Mouse (Mus musculus): Measurements from ENCODE around the gene Hist3h2a. TPM values are rescaled to one million over a fixed set of nuclear protein-coding genes. Genes with fewer than 3 reads are reported as not detected.

Gene Hist3h2a
- polyA plus RNA-seq, 1 experiment, result not detected

GRCm38 (mm10) chr11:58970831-58971530 is 16.5 kb downstream of the Hist3h2a start:
- H3K4me3 ChIP-seq (ENCODE audit: insufficient read depth, low read depth, low read length), result no peak overlapping the region
- H3K4me1 ChIP-seq (ENCODE audit: control insufficient read depth, insufficient read depth, low read length), result 0 out of 2 replicates have a peak, but pooled peaks cover 4% of the 10 kb centered on the region
- H3K27ac ChIP-seq (ENCODE audit: insufficient read depth, low read depth, low read length), result no peak overlapping the region
- WGBS, result 89% methylated on average over 21 of the region's 21 CpGs
- TF ChIP-seq POLR2A (IDR thresholded peaks at IDR 0.05; ENCODE audit: insufficient read depth, low read depth, low read length) (no peak), CTCF (IDR thresholded peaks at IDR 0.05; ENCODE audit: insufficient read depth, low read depth, low read length) (no peak)

- H3K4me1 ChIP-seq (ENCODE audit: control insufficient read depth, insufficient read depth, low read length), result 0 out of 2 replicates have a peak, but pooled peaks cover 4% of the 10 kb centered on the region
- H3K27ac ChIP-seq (ENCODE audit: insufficient read depth, low read depth, low read length), result no peak overlapping the region
- WGBS, result 96% methylated on average over 3 of the region's 3 CpGs
- H3K4me3 ChIP-seq (ENCODE audit: insufficient read depth, low read depth, low read length), result no peak overlapping the region
- TF ChIP-seq CTCF (IDR thresholded peaks at IDR 0.05; ENCODE audit: insufficient read depth, low read depth, low read length) (no peak), POLR2A (IDR thresholded peaks at IDR 0.05; ENCODE audit: insufficient read depth, low read depth, low read length) (no peak)
Observed at GRCm38 (mm10) chr11:58971796-58972195, 17.3 kb downstream of the Hist3h2a start.

DNA sequence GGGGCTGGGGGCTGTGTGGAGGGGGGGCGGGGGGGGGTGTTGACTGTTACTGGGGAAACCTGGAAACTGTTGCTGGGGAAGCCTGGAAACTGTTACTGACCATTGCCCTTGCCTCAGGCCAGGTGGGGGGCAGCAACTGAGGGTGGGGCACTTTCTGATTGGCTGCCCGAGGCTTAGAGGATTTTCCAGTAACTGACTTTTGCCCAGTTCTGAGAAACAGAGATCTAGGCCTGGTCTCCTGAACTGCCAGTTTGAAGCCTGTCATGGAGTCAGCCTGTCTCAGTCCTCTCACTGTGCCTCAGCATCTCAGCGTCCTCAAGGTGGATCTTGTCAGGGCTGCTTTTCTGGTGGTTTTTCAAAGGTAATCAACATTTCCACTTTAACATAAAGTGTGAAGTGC is 19.9 kb downstream of the Hist3h2a start:
- TF ChIP-seq POLR2A (IDR thresholded peaks at IDR 0.05; ENCODE audit: insufficient read depth, low read depth, low read length), result no peak
- TF ChIP-seq CTCF (IDR thresholded peaks at IDR 0.05; ENCODE audit: insufficient read depth, low read depth, low read length), result no peak
- H3K4me3 ChIP-seq (ENCODE audit: insufficient read depth, low read depth, low read length), result no peak overlapping the region
- H3K4me1 ChIP-seq (ENCODE audit: control insufficient read depth, insufficient read depth, low read length), result peaks cover 12% of the 10 kb centered on the region
- 88% methylated on average over 3 of the region's 3 CpGs for WGBS
- H3K27ac ChIP-seq (ENCODE audit: insufficient read depth, low read depth, low read length), result no peak overlapping the region

DNA sequence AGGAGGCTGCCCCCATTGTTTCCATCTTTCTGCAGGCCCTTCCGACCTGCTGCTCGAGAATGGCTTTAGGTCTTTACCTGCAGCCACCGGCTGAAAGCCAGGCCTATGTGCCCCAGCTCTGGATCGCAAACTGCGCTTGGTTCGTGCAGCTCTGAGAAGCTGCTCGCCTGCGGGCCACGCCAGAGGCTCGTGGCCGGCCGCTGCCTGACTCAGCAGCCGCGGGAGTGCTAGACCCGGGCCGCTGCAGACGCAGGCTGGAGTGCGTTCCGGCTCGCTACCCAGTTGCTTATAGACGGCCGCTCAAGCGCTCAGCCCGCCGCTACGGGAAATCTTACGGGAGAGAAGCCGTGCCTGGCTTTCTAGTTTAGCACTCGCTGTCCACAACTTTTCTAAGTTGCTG is 22.7 kb downstream of the Hist3h2a start:
- Histone ChIP-seq H3K4me3 (ENCODE audit: insufficient read depth, low read depth, low read length) (peak overlapping the region; percentile 68), H3K4me1 (ENCODE audit: control insufficient read depth, insufficient read depth, low read length) (peaks cover 32% of the 10 kb centered on the region), H3K27ac (ENCODE audit: insufficient read depth, low read depth, low read length) (no peak overlapping the region)
- WGBS, result under 1% methylated on average over 29 of the region's 29 CpGs
- TF ChIP-seq POLR2A (IDR thresholded peaks at IDR 0.05; ENCODE audit: insufficient read depth, low read depth, low read length) (no peak), CTCF (IDR thresholded peaks at IDR 0.05; ENCODE audit: insufficient read depth, low read depth, low read length) (no peak)

GRCm38 (mm10) chr11:58977607-58978026 is 23.1 kb downstream of the Hist3h2a start:
- no peak for TF ChIP-seq CTCF (IDR thresholded peaks at IDR 0.05; ENCODE audit: insufficient read depth, low read depth, low read length)
- WGBS, result under 1% methylated on average over 21 of the region's 21 CpGs
- H3K4me3 ChIP-seq (ENCODE audit: insufficient read depth, low read depth, low read length), result peak overlapping the region; percentile 68
- no peak overlapping the region for H3K27ac ChIP-seq (ENCODE audit: insufficient read depth, low read depth, low read length)
- peaks cover 37% of the 10 kb centered on the region for H3K4me1 ChIP-seq (ENCODE audit: control insufficient read depth, insufficient read depth, low read length)

- peaks cover 40% of the 10 kb centered on the region for H3K4me1 ChIP-seq (ENCODE audit: control insufficient read depth, insufficient read depth, low read length)
- TF ChIP-seq POLR2A (IDR thresholded peaks at IDR 0.05; ENCODE audit: insufficient read depth, low read depth, low read length) (peak; percentile 50; the same call in 1 of the 2 replicates), CTCF (IDR thresholded peaks at IDR 0.05; ENCODE audit: insufficient read depth, low read depth, low read length) (no peak)
- WGBS, result under 1% methylated on average over 64 of the region's 64 CpGs
Observed at GRCm38 (mm10) chr11:58978027-58978705, 23.7 kb downstream of the Hist3h2a start, which contains the start of gene Trim11. Gene Trim11 (plus strand): TSS chr11:58978093.

GRCm38 (mm10) chr11:58978706-58979030 is 24.2 kb downstream of the Hist3h2a start:
- no peak overlapping the region for H3K27ac ChIP-seq (ENCODE audit: insufficient read depth, low read depth, low read length)
- H3K4me1 ChIP-seq (ENCODE audit: control insufficient read depth, insufficient read depth, low read length), result peaks cover 40% of the 10 kb centered on the region
- WGBS, result 1% methylated on average over 5 of the region's 5 CpGs
- H3K4me3 ChIP-seq (ENCODE audit: insufficient read depth, low read depth, low read length), result peak overlapping the region; percentile 68
- TF ChIP-seq POLR2A (IDR thresholded peaks at IDR 0.05; ENCODE audit: insufficient read depth, low read depth, low read length), result no peak
- TF ChIP-seq CTCF (IDR thresholded peaks at IDR 0.05; ENCODE audit: insufficient read depth, low read depth, low read length), result no peak

More at GRCm38 (mm10) chr11:58978027-58978705, 23.7 kb downstream of the Hist3h2a start, which contains the start of gene Trim11:
- Histone ChIP-seq H3K27ac (ENCODE audit: insufficient read depth, low read depth, low read length) (peak within 1 kb of the TSS; percentile 12; the same call in 1 of the 2 replicates), H3K4me3 (ENCODE audit: insufficient read depth, low read depth, low read length) (peak within 1 kb of the TSS; percentile 68)

- Histone ChIP-seq H3K4me1 (ENCODE audit: control insufficient read depth, insufficient read depth, low read length) (peaks cover 40% of the 10 kb centered on the region), H3K27ac (ENCODE audit: insufficient read depth, low read depth, low read length) (no peak overlapping the region), H3K4me3 (ENCODE audit: insufficient read depth, low read depth, low read length) (peak overlapping the region; percentile 22)
- TF ChIP-seq POLR2A (IDR thresholded peaks at IDR 0.05; ENCODE audit: insufficient read depth, low read depth, low read length), result no peak
- TF ChIP-seq CTCF (IDR thresholded peaks at IDR 0.05; ENCODE audit: insufficient read depth, low read depth, low read length), result no peak
- 72% methylated on average over 3 of the region's 3 CpGs for WGBS
Observed at GRCm38 (mm10) chr11:58979183-58979582, 24.7 kb downstream of the Hist3h2a start.

- H3K4me3 ChIP-seq (ENCODE audit: insufficient read depth, low read depth, low read length), result peak overlapping the region; percentile 22
Observed at GRCm38 (mm10) chr11:58979661-58980060, 25.2 kb downstream of the Hist3h2a start.

More at GRCm38 (mm10) chr11:58979661-58980060, 25.2 kb downstream of the Hist3h2a start:
- no peak overlapping the region for H3K27ac ChIP-seq (ENCODE audit: insufficient read depth, low read depth, low read length)
- WGBS, result 51% methylated on average over 7 of the region's 7 CpGs
- TF ChIP-seq POLR2A (IDR thresholded peaks at IDR 0.05; ENCODE audit: insufficient read depth, low read depth, low read length), result no peak
- TF ChIP-seq CTCF (IDR thresholded peaks at IDR 0.05; ENCODE audit: insufficient read depth, low read depth, low read length), result no peak
- peaks cover 41% of the 10 kb centered on the region for H3K4me1 ChIP-seq (ENCODE audit: control insufficient read depth, insufficient read depth, low read length)

All from olfactory bulb, adult 2 months (tissue).